ENCODE assay signal across 19 mouse cellular contexts in genomic region chrX:106048191-106048590, GRCm38 (mm10). TPM values are rescaled to one million over a fixed set of nuclear protein-coding genes. Genes with fewer than 3 reads are reported as not detected.
DNase-seq lines count a peak whose midpoint lies in the region; ATAC-seq lines count a peak whose summit lies in the region.
"Had no signal": no experiment of that assay in that cellular context is flagged by ENCODE, and none has a peak within 500 bp of the region (broad histone marks: within the 10 kb centered on the region; RNA-seq: fewer than 3 reads in every experiment).

No protein-coding gene starts in this region.

- peak; percentile 15 for DNase-seq in kidney, postnatal 10 days
- no peak for DNase-seq in kidney, postnatal 25 days
- peak; percentile 18 for DNase-seq in R1 (ENCODE audit: low read depth, low spot score)
- peak; percentile 76 for DNase-seq in forelimb bud, embryonic 11.5 days (ENCODE audit: low read depth, low spot score)
- no peak for DNase-seq in urinary bladder, postnatal 10 days (ENCODE audit: low spot score)
- DNase-seq: cerebellum, postnatal 10 days; heart, adult 2 months; layer of hippocampus, postnatal 36 days; left cerebral cortex, postnatal 4 days; lung, adult 2 months; right cerebral cortex, postnatal 4 days; thymus, adult 2 months had no signal

- H3K36me3 ChIP-seq in stomach, embryonic 15.5 days, result no peaks in the 10 kb centered on the region
- H3K36me3 ChIP-seq: embryonic facial prominence, embryonic 15.5 days; forebrain, embryonic 12.5 days; midbrain, embryonic 10.5 days had no signal

- 28% methylated on average over 1 of the region's 1 CpGs for WGBS in stomach, embryonic 15.5 days

- ATAC-seq in stomach, embryonic 15.5 days (ENCODE audit: insufficient read depth, low FRiP score, low read depth), result 0 out of 2 replicates have a peak, but pooled peaks have one; percentile 18
- ATAC-seq in monocyte, adult 5-6 weeks (replicated peaks; ENCODE audit: insufficient number of reproducible peaks, low FRiP score, low TSS enrichment, poor library complexity, severe bottlenecking), result no peak
- ATAC-seq: activated CD4-positive, CD25-positive, alpha-beta regulatory T cell, adult 4 months had no signal

- H3K9ac ChIP-seq in stomach, embryonic 15.5 days, result no peak overlapping the region
- H3K9ac ChIP-seq: embryonic facial prominence, embryonic 15.5 days; forebrain, embryonic 12.5 days; hindbrain, embryonic 14.5 days had no signal

- 0 out of 2 replicates have a peak, but pooled peaks cover 3% of the 10 kb centered on the region for H3K4me1 ChIP-seq in stomach, embryonic 15.5 days
- H3K4me1 ChIP-seq: embryonic facial prominence, embryonic 15.5 days; forebrain, embryonic 12.5 days had no signal

- no peaks in the 10 kb centered on the region for H3K9me3 ChIP-seq in stomach, embryonic 15.5 days
- H3K9me3 ChIP-seq: embryonic facial prominence, embryonic 15.5 days; forebrain, embryonic 12.5 days; midbrain, embryonic 10.5 days had no signal

- no peak overlapping the region for H3K4me3 ChIP-seq in stomach, embryonic 15.5 days (replicated peaks)
- H3K4me3 ChIP-seq: embryonic facial prominence, embryonic 15.5 days; forebrain, embryonic 12.5 days; heart, adult 2 months; midbrain, embryonic 10.5 days had no signal

- H3K4me2 ChIP-seq in stomach, embryonic 15.5 days, result no peak overlapping the region
- H3K4me2 ChIP-seq: embryonic facial prominence, embryonic 15.5 days; forebrain, embryonic 12.5 days; hindbrain, embryonic 14.5 days had no signal

- no peak overlapping the region for H3K27ac ChIP-seq in stomach, embryonic 15.5 days
- H3K27ac ChIP-seq: embryonic facial prominence, embryonic 15.5 days; forebrain, embryonic 12.5 days; heart, adult 2 months; hindbrain, embryonic 14.5 days; midbrain, embryonic 10.5 days had no signal

- no peaks in the 10 kb centered on the region for H3K27me3 ChIP-seq in stomach, embryonic 15.5 days (replicated peaks)
- H3K27me3 ChIP-seq: embryonic facial prominence, embryonic 15.5 days; forebrain, embryonic 12.5 days had no signal

RNA-seq across cellular contexts. Expression of gene Atp7a, which starts 21.1 kb away (rescaled TPM):
- 22.5 and 24.8 TPM in 2 replicates for polyA plus RNA-seq in stomach, embryonic 15.5 days (2015; fragmentation: Nextera tagmentation; extraction: Ambion mirVana)
- total RNA-seq in monocyte, adult 5-6 weeks (2017), result 53.7 to 68.9 TPM (median 66.7 TPM) in 3 replicates

RNA-seq across cellular contexts. Expression of gene Cox7b, which starts 32.7 kb away (rescaled TPM):
- polyA plus RNA-seq in stomach, embryonic 15.5 days (2015; fragmentation: Nextera tagmentation; extraction: Ambion mirVana), result 412 and 422 TPM in 2 replicates
- total RNA-seq in monocyte, adult 5-6 weeks (2017), result 204 to 418 TPM (median 281 TPM) in 3 replicates

RNA-seq across cellular contexts. Expression of gene Magt1, which starts 36.5 kb away (rescaled TPM):
- 74.3 and 79.6 TPM in 2 replicates for polyA plus RNA-seq in stomach, embryonic 15.5 days (2015; fragmentation: Nextera tagmentation; extraction: Ambion mirVana)
- 86.2 to 91.2 TPM (median 91.0 TPM) in 3 replicates for total RNA-seq in monocyte, adult 5-6 weeks (2017)

Comparison
In these comparisons a context has a peak if more than half of its experiments do, and no peak if none do; other contexts are left out.
1. DNase-seq: peak in kidney, postnatal 10 days (single experiment), R1 (single experiment) and forelimb bud, embryonic 11.5 days (single experiment); none in kidney, postnatal 25 days (0 of 2) and urinary bladder, postnatal 10 days (single experiment).